Mouse (Mus musculus): Measurements from ENCODE around the gene Tjp1.

GRCm38 (mm10) chr7:65431018-65431695 is 96.4 kb downstream of the Tjp1 start:
- TF ChIP-seq CTCF (IDR thresholded peaks at IDR 0.05; ENCODE audit: borderline replicate concordance, insufficient read depth, low read length) (no peak), POLR2A (IDR thresholded peaks at IDR 0.05; ENCODE audit: low read depth, low read length) (no peak)

All from embryonic fibroblast, embryonic 13.5 days (primary cell).